Mouse (Mus musculus) stomach, postnatal 0 days (tissue): Measurements from ENCODE around the gene Gm30191.

Source experiments
- CTCF ChIP-seq: IDR thresholded peaks from 2 replicates; pipeline ENCODE4 v1.5.1; 2016; ENCODE audit warnings: antibody characterized with exemption, low read depth, mild to moderate bottlenecking, moderate library complexity
- EP300 ChIP-seq: optimal IDR thresholded peaks from 2 replicates; pipeline ENCODE3; 2016; ENCODE audit warnings: antibody characterized with exemption

DNA sequence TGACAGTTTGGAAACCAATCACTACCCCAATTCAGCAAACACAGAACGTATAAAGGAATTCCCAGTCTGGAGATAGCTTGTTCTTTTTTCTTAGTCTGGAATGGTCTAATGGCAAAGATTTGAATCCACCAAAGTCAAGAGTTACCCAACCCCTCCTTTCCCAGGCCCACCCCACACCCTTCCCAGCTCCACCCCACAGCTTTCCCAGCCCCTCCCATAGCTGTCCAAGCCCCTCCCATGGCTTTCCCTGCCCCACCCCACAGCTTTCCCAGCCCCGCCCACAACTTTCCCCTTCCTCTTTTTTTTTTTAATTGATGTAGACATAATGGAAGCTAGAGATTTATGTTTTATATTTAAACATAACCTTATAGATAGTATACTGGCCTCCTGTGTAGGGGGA, 47.4 kb upstream of the Gm30191 start:
- TF ChIP-seq EP300 (no peak), CTCF (no peak)
